Mouse (Mus musculus) ES-E14 (cell line): ENCODE measurements around the gene AI597479. TPM values are rescaled to one million over a fixed set of nuclear protein-coding genes. Genes with fewer than 3 reads are reported as not detected.

ENCODE experiments used
- DNase-seq: peaks from one replicate; pipeline ENCODE4 v3.0.0-alpha.2; 2013; ENCODE audit warnings: low read depth, low spot score
- H3K27ac ChIP-seq: 2 replicates; pipeline ENCODE4 v1.5.1; 2012; ENCODE audit warnings: low read depth, mild to moderate bottlenecking, low read length, moderate library complexity, mixed read lengths; ENCODE audit not compliant: poor library complexity, insufficient read depth, severe bottlenecking
- H3K36me3 ChIP-seq: 2 replicates; pipeline ENCODE4 v1.6.1; 2012; ENCODE audit warnings: mild to moderate bottlenecking, low read length, moderate library complexity, mixed read lengths; ENCODE audit not compliant: control insufficient read depth, poor library complexity, insufficient read depth, severe bottlenecking
- H3K4me1 ChIP-seq, 2 experiments: fragments of 150-350 bp in 1 of 2; sonication (generic) in 1 of 2; 2 replicates each; pipeline ENCODE4 v1.6.1; 2012; ENCODE audit warnings: low read length in 2 of 2, mild to moderate bottlenecking in 1 of 2, mixed read lengths in 1 of 2; ENCODE audit not compliant: control insufficient read depth in 2 of 2, insufficient read depth in 2 of 2, poor library complexity in 1 of 2
- H3K4me3 ChIP-seq, 2 experiments: fragments of 150-350 bp in 1 of 2; sonication (generic) in 1 of 2; 2 replicates each; pipeline ENCODE4 v1.5.1; 2012; ENCODE audit warnings: low read length in 2 of 2, low read depth in 1 of 2, mild to moderate bottlenecking in 1 of 2, mixed read lengths in 1 of 2; ENCODE audit not compliant: insufficient read depth in 1 of 2, poor library complexity in 1 of 2, severe bottlenecking in 1 of 2
- H3K9ac ChIP-seq: 2 replicates; pipeline ENCODE4 v1.6.1; 2012; ENCODE audit warnings: low read depth, mild to moderate bottlenecking, low read length, mixed read lengths; ENCODE audit not compliant: poor library complexity, insufficient read depth, severe bottlenecking
- H3K9me3 ChIP-seq: fragments of 150-350 bp; sonication (generic); 2 replicates; pipeline ENCODE4 v1.6.1; 2012; ENCODE audit warnings: low read depth, mild to moderate bottlenecking, low read length; ENCODE audit not compliant: control insufficient read depth, insufficient read depth
- CHD2 ChIP-seq: IDR thresholded peaks from 2 replicates; pipeline ENCODE4 v1.6.1; 2014; ENCODE audit warnings: mild to moderate bottlenecking, low read depth, low read length, inconsistent platforms
- HCFC1 ChIP-seq: IDR thresholded peaks from 2 replicates; pipeline ENCODE4 v1.6.1; 2012; ENCODE audit warnings: low read length, inconsistent platforms, borderline replicate concordance; ENCODE audit not compliant: insufficient read depth
- MAFK ChIP-seq: IDR thresholded peaks from 2 replicates; pipeline ENCODE4 v1.6.1; 2014; ENCODE audit warnings: mild to moderate bottlenecking, low read depth, low read length, inconsistent platforms; ENCODE audit not compliant: insufficient read depth
- ZC3H11A ChIP-seq: IDR thresholded peaks from 2 replicates; pipeline ENCODE4 v1.6.1; 2012; ENCODE audit warnings: low read depth, mild to moderate bottlenecking, inconsistent platforms, low read length, borderline replicate concordance
- ZNF384 ChIP-seq: IDR thresholded peaks from 2 replicates; pipeline ENCODE4 v1.6.1; 2012; ENCODE audit warnings: low read depth, low read length, inconsistent platforms
- in situ Hi-C, 2 experiments: fragments of 600-800 bp; cut with MboI; formaldehyde crosslinking; loops; one replicate each; pipeline ENCODE4 v1.15.1; 2025; ENCODE audit warnings: low sequenced_read_pairs in 2 of 2, inconsistent platforms in 1 of 2; ENCODE audit not compliant: unreplicated experiment in 2 of 2
- total RNA-seq: library from RNA; depleted of rRNA; stranded (reverse); fragments of 300-350 nt; gene quantifications from 2 replicates; pipeline ENCODE4 v1.2.3, GENCODE M21; 2012

The AI597479 gene
- total RNA-seq, 1 experiment, result 14.1 TPM

GRCm38 (mm10) chr1:43067551-43067950 is 31.0 kb upstream of the AI597479 start:
- no peaks in the 10 kb centered on the region; the same call in 1 of the 2 replicates for H3K36me3 ChIP-seq
- no peak overlapping the region for H3K27ac ChIP-seq
- in situ Hi-C loops, result loop anchor here in 1 of 2 experiments (25.0 kb wide), 1 partner anchor 155 kb away; no protein-coding TSS in a partner anchor
- no peak for TF ChIP-seq ZC3H11A
- no peak for TF ChIP-seq MAFK
- TF ChIP-seq CHD2, result no peak
- no peaks in the 10 kb centered on the region for H3K4me1 ChIP-seq
- no peak overlapping the region for H3K4me3 ChIP-seq
- no peaks in the 10 kb centered on the region for H3K9me3 ChIP-seq
- no peak overlapping the region for H3K9ac ChIP-seq
- DNase-seq, result no peak

GRCm38 (mm10) chr1:43070726-43071125 is 27.8 kb upstream of the AI597479 start:
- Histone ChIP-seq H3K36me3 (peaks cover 3% of the 10 kb centered on the region; the same call in 1 of the 2 replicates), H3K27ac (no peak overlapping the region), H3K9me3 (no peaks in the 10 kb centered on the region), H3K9ac (no peak overlapping the region), H3K4me1 (no peaks in the 10 kb centered on the region), H3K4me3 (no peak overlapping the region)
- DNase-seq, result no peak
- in situ Hi-C loops, result loop anchor here in 1 of 2 experiments (25.0 kb wide), 1 partner anchor 158 kb away; no protein-coding TSS in a partner anchor
- TF ChIP-seq HCFC1 (no peak), ZC3H11A (no peak), ZNF384 (no peak), MAFK (no peak), CHD2 (no peak)

GRCm38 (mm10) chr1:43072028-43072427 is 26.5 kb upstream of the AI597479 start:
- DNase-seq, result no peak
- in situ Hi-C loops, result loop anchor here in 1 of 2 experiments (25.0 kb wide), 1 partner anchor 160 kb away; no protein-coding TSS in a partner anchor
- peaks cover 3% of the 10 kb centered on the region; the same call in 1 of the 2 replicates for H3K36me3 ChIP-seq
- H3K9ac ChIP-seq, result no peak overlapping the region
- H3K4me1 ChIP-seq, result no peaks in the 10 kb centered on the region
- H3K27ac ChIP-seq, result no peak overlapping the region
- H3K4me3 ChIP-seq, result no peak overlapping the region
- no peak for TF ChIP-seq MAFK
- TF ChIP-seq ZC3H11A, result no peak
- no peak for TF ChIP-seq ZNF384
- no peak for TF ChIP-seq HCFC1
- TF ChIP-seq CHD2, result no peak
- H3K9me3 ChIP-seq, result no peaks in the 10 kb centered on the region

- no peaks in the 10 kb centered on the region for H3K9me3 ChIP-seq
- no peaks in the 10 kb centered on the region for H3K4me1 ChIP-seq
- no peak for DNase-seq
- H3K4me3 ChIP-seq, result no peak overlapping the region
- no peak overlapping the region for H3K27ac ChIP-seq
- in situ Hi-C loops, result loop anchor here in 1 of 2 experiments (25.0 kb wide), 1 partner anchor 160 kb away; no protein-coding TSS in a partner anchor
- peaks cover 3% of the 10 kb centered on the region; the same call in 1 of the 2 replicates for H3K36me3 ChIP-seq
- TF ChIP-seq MAFK (no peak), ZC3H11A (no peak), HCFC1 (no peak), CHD2 (no peak), ZNF384 (no peak)
- H3K9ac ChIP-seq, result no peak overlapping the region
Observed at GRCm38 (mm10) chr1:43072561-43072960, 25.9 kb upstream of the AI597479 start.
